Mouse (Mus musculus): ENCODE results near the gene Dnajc1.

- TF ChIP-seq ETS1 (IDR thresholded peaks at IDR 0.05; ENCODE audit: low read depth, low read length), result no peak
- TF ChIP-seq EP300 (IDR thresholded peaks at IDR 0.05; ENCODE audit: low read depth in 1 of 2, low read length in 2 of 2), result no peak
- TF ChIP-seq MAX (IDR thresholded peaks at IDR 0.05; ENCODE audit: low read length), result no peak
- no peak; a peak in 1 of 6 replicates for TF ChIP-seq CTCF (IDR thresholded peaks at IDR 0.05 in 2 of 3, conservative IDR thresholded peaks at IDR 0.05 in 1 of 3; ENCODE audit: control insufficient read depth in 1 of 3, insufficient read depth in 1 of 3, low read depth in 2 of 3, low read length in 3 of 3, poor library complexity in 1 of 3, severe bottlenecking in 1 of 3)
- no peak for TF ChIP-seq BHLHE40 (IDR thresholded peaks at IDR 0.05; ENCODE audit: borderline replicate concordance, low read depth, low read length)
- TF ChIP-seq CHD2 (IDR thresholded peaks at IDR 0.05; ENCODE audit: low read length), result no peak
- TF ChIP-seq POLR2A (IDR thresholded peaks at IDR 0.05; ENCODE audit: control insufficient read depth in 1 of 2, insufficient read depth in 1 of 2, low read depth in 1 of 2, low read length in 2 of 2, poor library complexity in 1 of 2), result no peak
- TF ChIP-seq MXI1 (IDR thresholded peaks at IDR 0.05; ENCODE audit: low read depth, low read length), result no peak
Observed at GRCm38 (mm10) chr2:18355293-18355692, 37.3 kb downstream of the Dnajc1 start.

Data from MEL (cell line).